Mouse (Mus musculus): ENCODE data around the gene Lin7b.

DNA sequence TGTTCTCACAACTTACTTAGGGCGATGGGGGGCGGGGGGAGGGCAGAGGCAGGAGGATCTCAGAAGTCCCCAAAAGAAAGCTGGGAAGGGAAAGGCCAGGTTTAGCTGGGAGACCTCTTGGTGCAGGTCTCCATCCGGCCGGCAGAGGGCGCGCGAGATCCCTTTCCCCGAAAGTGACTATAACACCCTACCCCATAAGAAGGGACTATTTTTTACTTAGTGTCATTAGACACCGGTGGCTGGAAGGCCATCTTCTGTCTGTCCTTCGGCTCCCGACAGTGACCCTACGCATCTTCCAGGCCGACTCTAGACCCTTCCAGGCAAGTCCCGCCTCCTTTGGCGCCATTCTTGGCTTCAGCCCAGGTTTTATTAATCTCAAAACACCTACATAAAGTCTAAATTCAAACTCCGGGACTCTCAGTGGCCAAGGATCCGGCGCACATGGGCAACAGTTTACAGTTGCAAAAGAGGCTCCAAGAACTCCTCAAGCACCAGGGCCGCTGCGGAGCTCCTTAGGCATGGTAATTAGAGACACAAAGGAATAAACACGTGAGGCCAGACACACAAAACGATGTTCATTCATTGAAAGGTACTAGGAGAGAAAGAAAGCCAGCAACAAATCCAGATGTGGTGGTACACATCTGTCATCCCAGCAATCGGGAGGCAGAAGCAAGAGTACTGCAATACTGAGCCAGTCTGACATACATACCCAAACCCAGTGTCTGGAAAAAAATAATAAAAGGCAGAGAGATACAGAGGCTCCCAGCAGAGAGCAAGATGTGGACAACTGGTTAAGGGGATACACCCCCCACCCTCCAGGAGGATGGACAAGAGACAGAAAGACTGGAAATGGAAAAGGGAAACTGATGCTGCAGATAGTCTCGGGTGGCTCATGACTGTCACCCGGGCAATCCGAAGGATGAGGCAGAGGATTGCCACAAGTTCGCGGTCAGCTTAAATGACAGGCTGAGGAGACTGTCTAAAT, 35.0 kb upstream of the Lin7b start, which contains the start of gene Kcna7:
- TF ChIP-seq POLR2A (IDR thresholded peaks at IDR 0.05; ENCODE audit: control insufficient read depth, extremely low read depth, insufficient read depth, low read length, poor library complexity) (no peak), CTCF (IDR thresholded peaks at IDR 0.05; ENCODE audit: borderline replicate concordance, control insufficient read depth, extremely low read depth, insufficient read depth, low read length, poor library complexity) (peak; percentile 88; the same call in 1 of the 2 replicates)

Measured in thymus, adult 2 months (tissue).